Mouse (Mus musculus) natural killer cell, adult 2 months (primary cell): Measurements from ENCODE around the gene Snx21.

Experiments
- DNase-seq, 2 experiments: peaks; one replicate each; pipeline ENCODE4 v3.0.0; 2022; ENCODE audit warnings: low spot score in 2 of 2

Gene Snx21

GRCm38 (mm10) chr2:164785481-164786387 is at the start of gene Snx21:
Gene Snx21 (plus strand): TSS chr2:164785823.
- DNase-seq = peak; percentile 38 to 51

GRCm38 (mm10) chr2:164737377-164738090 is 48.1 kb upstream of the Snx21 start:
- DNase-seq = no peak

DNA sequence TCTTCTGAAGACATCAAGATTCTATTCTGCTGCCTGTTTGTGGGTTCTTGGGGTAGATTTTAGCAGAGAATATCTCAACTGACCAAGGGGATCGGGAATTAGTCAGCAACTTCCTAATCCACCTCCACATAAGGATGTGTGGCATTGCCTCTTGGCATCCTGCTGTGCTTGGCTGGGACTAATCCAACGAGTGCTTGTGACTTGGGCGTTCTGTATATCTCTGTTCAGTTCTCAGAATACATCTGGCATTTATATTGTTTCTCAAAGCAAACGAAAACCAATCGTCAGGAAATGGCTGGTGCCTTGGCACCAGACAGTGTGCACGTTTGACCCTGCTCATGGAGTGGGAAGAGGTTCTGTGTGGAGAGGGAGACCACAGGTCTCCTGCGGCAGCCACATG is 45.7 kb upstream of the Snx21 start:
- DNase-seq = no peak

GRCm38 (mm10) chr2:164744987-164745386 is 40.6 kb upstream of the Snx21 start:
- DNase-seq = no peak

GRCm38 (mm10) chr2:164745843-164746479 is 39.7 kb upstream of the Snx21 start, which contains the start of the genes Wfdc3 and Dnttip1:
Gene Wfdc3 (minus strand): TSS chr2:164745931.
Gene Dnttip1 (plus strand): TSS chr2:164745983.
- peak; percentile 91 to 94 for DNase-seq

- no peak for DNase-seq
Measured at GRCm38 (mm10) chr2:164746693-164747092, 38.9 kb upstream of the Snx21 start.

DNA sequence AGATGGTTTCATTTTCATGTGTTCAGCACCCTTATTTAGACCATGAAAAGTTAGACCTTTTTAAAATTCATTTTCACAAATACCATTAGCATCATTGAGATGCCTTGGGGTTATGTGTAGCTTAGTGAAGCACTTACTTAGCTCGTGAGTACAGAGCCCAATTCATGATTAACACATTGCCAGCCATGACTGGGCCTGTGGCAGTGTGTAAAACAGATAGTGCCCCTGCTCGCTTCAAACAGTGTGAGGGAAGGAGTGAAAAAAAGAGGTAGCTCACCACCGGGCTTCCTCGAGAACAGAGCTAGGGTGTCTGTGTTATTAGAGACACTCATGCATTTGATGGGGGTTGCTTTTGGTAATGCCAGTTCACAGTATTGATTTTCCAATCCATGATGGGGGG is 37.4 kb upstream of the Snx21 start:
- no peak for DNase-seq

GRCm38 (mm10) chr2:164748991-164749390 is 36.6 kb upstream of the Snx21 start:
- DNase-seq = no peak

GRCm38 (mm10) chr2:164752454-164752853 is 33.2 kb upstream of the Snx21 start:
- no peak for DNase-seq

GRCm38 (mm10) chr2:164754105-164754504 is 31.5 kb upstream of the Snx21 start:
- peak in 1 of 2 experiments; percentile 27 for DNase-seq

DNA sequence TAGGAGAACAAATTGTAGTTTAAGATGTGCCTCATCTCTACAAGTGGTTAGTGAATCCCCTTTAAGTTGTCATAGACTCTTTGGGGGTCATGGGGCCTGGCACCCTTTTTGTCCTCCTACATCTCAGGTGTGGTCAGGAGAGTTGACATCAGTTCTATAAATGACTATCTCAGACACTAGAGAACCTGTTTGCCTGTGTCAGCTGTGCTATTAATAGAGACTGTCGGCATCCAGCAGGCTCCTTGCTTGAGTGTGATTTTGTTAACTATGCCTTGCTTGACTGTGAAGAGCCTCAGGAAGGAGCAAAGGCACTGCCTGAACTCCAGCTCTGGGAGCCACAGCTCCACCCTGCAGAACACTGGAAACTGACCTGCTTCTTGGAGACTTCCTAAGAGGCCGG is 30.8 kb upstream of the Snx21 start:
- DNase-seq = no peak

DNA sequence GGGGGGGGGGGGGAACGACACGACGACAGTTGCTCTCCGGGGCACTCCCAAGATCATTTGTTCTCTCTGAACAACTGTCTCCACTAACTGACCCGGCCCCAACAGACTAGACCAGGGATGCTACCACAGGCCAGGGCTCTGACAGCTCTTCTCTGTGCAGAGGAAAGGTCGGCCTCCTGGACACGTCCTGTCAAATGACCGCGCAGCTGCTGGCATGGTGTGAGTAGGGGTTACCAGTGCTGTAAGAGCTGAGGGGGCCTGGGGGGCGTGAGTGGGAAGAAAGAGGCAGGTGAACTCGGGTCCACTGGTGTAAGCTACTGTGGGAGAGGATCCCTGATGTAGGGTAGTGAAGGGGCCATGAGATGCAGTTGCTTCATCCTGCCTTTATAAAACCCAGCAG is 27.8 kb upstream of the Snx21 start:
- DNase-seq = no peak

DNA sequence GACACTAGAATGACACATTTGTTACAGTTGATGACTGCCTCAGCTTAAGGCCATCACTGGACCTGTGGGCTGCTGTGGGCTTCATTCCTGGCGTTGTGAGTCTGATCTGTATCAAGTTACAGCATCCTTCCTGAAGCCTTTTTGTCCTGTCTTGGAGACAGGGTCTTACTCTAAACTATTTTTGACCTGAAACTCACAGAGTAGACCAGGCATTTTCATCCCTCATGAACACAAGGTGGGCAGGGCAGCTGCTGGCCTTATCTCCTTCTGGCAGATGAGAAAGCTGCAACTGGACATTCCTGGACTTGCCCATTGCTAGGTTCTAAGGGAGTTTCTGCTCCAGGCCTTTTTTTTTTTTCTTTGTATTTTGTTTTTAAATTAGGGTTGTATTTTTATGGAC is 26.9 kb upstream of the Snx21 start:
- no peak for DNase-seq

DNA sequence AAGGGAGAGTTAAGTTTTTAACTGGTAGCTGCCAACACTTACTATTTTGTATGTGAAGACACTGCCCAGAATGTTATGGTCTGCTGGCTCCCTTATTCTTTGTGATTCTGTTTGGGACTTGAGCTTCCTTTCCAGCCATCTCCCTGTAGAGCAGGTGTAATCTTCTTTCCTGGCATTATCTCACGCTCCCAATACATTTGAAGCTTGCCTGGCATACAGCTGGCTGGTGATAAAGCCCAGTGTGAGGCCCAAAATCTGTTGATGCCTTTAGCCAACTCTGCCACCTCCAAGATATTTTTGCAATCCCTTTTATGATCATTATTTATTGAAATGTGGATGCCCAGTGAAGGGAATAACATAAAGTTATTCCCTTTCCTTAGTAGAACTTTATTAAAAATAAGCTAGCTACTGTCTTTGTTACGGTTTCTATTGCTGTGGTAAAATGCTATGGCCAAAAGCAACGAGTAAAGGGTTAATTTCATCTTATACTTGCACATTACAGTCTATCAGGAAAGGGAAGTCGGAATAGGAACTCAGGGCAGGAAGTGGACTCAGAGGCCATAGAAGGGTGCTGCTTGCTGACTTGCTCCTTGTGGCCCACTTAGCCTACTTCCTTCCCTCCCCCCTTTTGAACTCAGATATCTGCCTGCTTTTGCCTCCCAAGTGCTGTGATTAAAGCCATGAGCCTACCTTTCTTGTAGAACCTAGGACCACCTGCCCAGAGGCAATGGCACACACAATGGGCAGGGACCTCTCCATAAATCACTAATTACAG is 25.4 kb upstream of the Snx21 start:
- DNase-seq = no peak

- DNase-seq = no peak
Measured at GRCm38 (mm10) chr2:164761502-164761901, 24.1 kb upstream of the Snx21 start.

DNA sequence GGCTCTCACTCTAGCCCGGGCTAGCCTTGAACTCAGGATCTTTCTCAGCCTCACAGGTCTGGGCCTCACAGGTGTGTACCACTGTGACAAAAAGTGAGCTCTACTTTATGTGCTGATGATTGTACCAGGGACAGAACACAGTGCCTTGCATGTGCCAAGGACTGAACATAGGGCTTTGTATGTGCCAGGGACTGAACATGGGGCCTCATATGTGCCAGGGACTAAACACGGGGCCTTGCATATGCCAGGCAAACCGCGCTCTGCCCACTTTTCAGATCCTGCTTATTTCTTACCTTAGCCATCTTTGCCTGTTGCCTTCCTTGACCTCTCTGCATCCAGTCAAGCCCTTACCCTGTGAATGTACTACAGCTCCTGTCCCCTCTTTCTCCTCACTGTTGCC is 23.7 kb upstream of the Snx21 start:
- no peak for DNase-seq

DNA sequence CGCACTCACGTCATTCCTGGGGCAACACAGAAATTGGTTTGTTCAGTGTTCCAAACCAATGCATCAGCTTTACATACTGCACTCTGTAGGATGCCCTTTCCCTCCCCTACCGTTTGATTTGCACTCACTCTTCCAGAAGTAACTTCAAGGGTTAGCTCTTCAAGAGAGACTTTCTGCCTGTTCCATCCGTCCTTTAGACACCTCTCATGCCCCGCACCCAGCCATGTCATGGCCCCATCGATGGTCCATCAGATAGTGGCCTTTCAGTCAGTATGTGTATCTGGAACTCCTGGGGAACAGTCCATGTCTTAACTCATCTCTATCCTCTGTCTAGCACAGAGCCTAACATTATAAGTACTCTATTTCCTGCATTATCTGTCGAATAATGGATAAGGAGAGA is 23.0 kb upstream of the Snx21 start:
- DNase-seq = no peak

GRCm38 (mm10) chr2:164765841-164766240 is 19.8 kb upstream of the Snx21 start:
- no peak for DNase-seq

- no peak for DNase-seq
Measured at GRCm38 (mm10) chr2:164767812-164768540, 17.6 kb upstream of the Snx21 start.

GRCm38 (mm10) chr2:164769258-164770037 is 16.2 kb upstream of the Snx21 start, which contains the start of gene Ube2c:
Gene Ube2c (plus strand): TSS chr2:164769898.
- DNase-seq = peak; percentile 97
